ENCODE assay signal across 8 mouse cellular contexts in genomic region chr12:54657226-54657625, GRCm38 (mm10). TPM values are rescaled to one million over a fixed set of nuclear protein-coding genes. Genes with fewer than 3 reads are reported as not detected.
A peak's percentile ranks its signal among the peaks of the same experiment; 100 is the strongest.
DNase-seq lines count a peak whose midpoint lies in the region; ATAC-seq and TF ChIP-seq lines count a peak whose summit lies in the region.

No protein-coding gene starts in this region.

- H3K36me3 ChIP-seq in heart, embryonic 10.5 days = no peaks in the 10 kb centered on the region
- H3K36me3 ChIP-seq in ES-Bruce4 (ENCODE audit: control insufficient read depth, insufficient read depth, low read length, poor library complexity, severe bottlenecking) = no peaks in the 10 kb centered on the region
- H3K36me3 ChIP-seq in hindbrain, embryonic 10.5 days = no peaks in the 10 kb centered on the region
- no peaks in the 10 kb centered on the region for H3K36me3 ChIP-seq in liver, embryonic 16.5 days (ENCODE audit: control insufficient read depth, insufficient read depth)

- peak overlapping the region; percentile 20; the same call in 1 of the 2 replicates for H3K9ac ChIP-seq in ES-Bruce4 (ENCODE audit: low read depth, poor library complexity, severe bottlenecking)
- no peak overlapping the region for H3K9ac ChIP-seq in liver, embryonic 16.5 days (ENCODE audit: low read depth, low read length)

- peaks cover 27% of the 10 kb centered on the region for H3K4me1 ChIP-seq in heart, embryonic 10.5 days
- H3K4me1 ChIP-seq in ES-Bruce4 (ENCODE audit: control insufficient read depth, insufficient read depth, low read length) = no peaks in the 10 kb centered on the region
- peaks cover 26% of the 10 kb centered on the region for H3K4me1 ChIP-seq in hindbrain, embryonic 10.5 days (replicated peaks)
- peaks cover 31% of the 10 kb centered on the region for H3K4me1 ChIP-seq in liver, embryonic 16.5 days (ENCODE audit: control insufficient read depth, low read depth, low read length)

- 57% methylated on average over 2 of the region's 2 CpGs for WGBS in heart, embryonic 10.5 days
- WGBS in hindbrain, embryonic 10.5 days = 60% methylated on average over 2 of the region's 2 CpGs
- WGBS in liver, embryonic 16.5 days (ENCODE audit: insufficient replicate concordance) = 49% methylated on average over 2 of the region's 2 CpGs

- H3K27ac ChIP-seq in heart, embryonic 10.5 days = 0 out of 2 replicates have a peak overlapping the region, but pooled peaks have one; percentile 94
- no peak overlapping the region for H3K27ac ChIP-seq in ES-Bruce4 (ENCODE audit: insufficient read depth, low read length)
- peak overlapping the region; percentile 96 for H3K27ac ChIP-seq in hindbrain, embryonic 10.5 days
- H3K27ac ChIP-seq in liver, embryonic 16.5 days (ENCODE audit: low read length) = no peak overlapping the region

- no peaks in the 10 kb centered on the region; the same call in 1 of the 2 replicates for H3K27me3 ChIP-seq in heart, embryonic 10.5 days (ENCODE audit: insufficient read depth, poor library complexity, severe bottlenecking)
- no peaks in the 10 kb centered on the region; the same call in 1 of the 2 replicates for H3K27me3 ChIP-seq in ES-Bruce4 (ENCODE audit: control insufficient read depth, insufficient read depth, low read length, poor library complexity, severe bottlenecking)
- H3K27me3 ChIP-seq in hindbrain, embryonic 10.5 days (ENCODE audit: insufficient read depth, poor library complexity, severe bottlenecking) = peaks cover 3% of the 10 kb centered on the region; the same call in 1 of the 2 replicates
- H3K27me3 ChIP-seq in liver, embryonic 16.5 days (ENCODE audit: control insufficient read depth, insufficient read depth, low read depth, low read length) = no peaks in the 10 kb centered on the region

- DNase-seq in heart, embryonic 10.5 days (ENCODE audit: low spot score) = no peak
- DNase-seq in heart, postnatal 4 days = no peak
- no peak for DNase-seq in hindbrain, embryonic 10.5 days (ENCODE audit: low spot score)
- DNase-seq in c-Kit-positive CD71-positive TER-119-positive erythroid progenitor cells, embryonic 14.5 days (ENCODE audit: low spot score) = no peak
- no peak for DNase-seq in natural killer cell, adult 2 months (ENCODE audit: low spot score in 2 of 2)

- H3K9me3 ChIP-seq in heart, embryonic 10.5 days = no peaks in the 10 kb centered on the region
- no peaks in the 10 kb centered on the region for H3K9me3 ChIP-seq in ES-Bruce4 (replicated peaks; ENCODE audit: control insufficient read depth, insufficient read depth, low read length, poor library complexity, severe bottlenecking)
- no peaks in the 10 kb centered on the region for H3K9me3 ChIP-seq in hindbrain, embryonic 10.5 days
- no peaks in the 10 kb centered on the region for H3K9me3 ChIP-seq in liver, embryonic 16.5 days (replicated peaks; ENCODE audit: control insufficient read depth, low read length)

- TF ChIP-seq CTCF in ES-Bruce4 (IDR thresholded peaks at IDR 0.05; ENCODE audit: low read depth, low read length) = no peak

- peak overlapping the region; percentile 81; the same call in 1 of the 2 replicates for H3K4me3 ChIP-seq in heart, embryonic 10.5 days
- peak overlapping the region; percentile 64 for H3K4me3 ChIP-seq in ES-Bruce4 (ENCODE audit: low read depth, low read length)
- H3K4me3 ChIP-seq in hindbrain, embryonic 10.5 days = peak overlapping the region; percentile 77
- no peak overlapping the region for H3K4me3 ChIP-seq in liver, embryonic 16.5 days (ENCODE audit: low read depth, low read length)

- peak overlapping the region; percentile 84 for H3K4me2 ChIP-seq in liver, embryonic 16.5 days (ENCODE audit: low read depth, low read length)

- no peak for TF ChIP-seq EP300 in ES-Bruce4 (IDR thresholded peaks at IDR 0.05; ENCODE audit: insufficient read depth, low read depth, low read length)

- no peak for ATAC-seq in liver, embryonic 16.5 days (ENCODE audit: low read depth)
- ATAC-seq in megakaryocyte, adult 5-6 weeks (ENCODE audit: poor library complexity, severe bottlenecking) = no peak

- TF ChIP-seq POLR2A in ES-Bruce4 (IDR thresholded peaks at IDR 0.05; ENCODE audit: insufficient read depth, low read length) = no peak

RNA-seq across cellular contexts. Expression of gene Sptssa, which starts 0.9 kb away (rescaled TPM):
- 121 and 126 TPM in 2 replicates for polyA plus RNA-seq in heart, embryonic 10.5 days (2016; fragmentation: Nextera tagmentation; extraction: Ambion mirVana)
- total RNA-seq in heart, postnatal 4 days (2021) = 10 to 100 TPM; 50.3 to 52.9 TPM
- polyA plus RNA-seq in ES-Bruce4 (2011; ENCODE audit: insufficient read depth, insufficient read length, low read depth, missing spikeins) = 21.4 and 28.6 TPM in 2 replicates
- 164 TPM in 2 replicates for polyA plus RNA-seq in hindbrain, embryonic 10.5 days (2016; fragmentation: Nextera tagmentation; extraction: Ambion mirVana)
- 92.2 and 96.8 TPM in 2 replicates for polyA plus RNA-seq in liver, embryonic 16.5 days (2015; fragmentation: Nextera tagmentation; extraction: Ambion mirVana)
- 200 and 220 TPM in 2 replicates for total RNA-seq in megakaryocyte, adult 5-6 weeks (2015)
- 141 and 153 TPM in 2 replicates for total RNA-seq in megakaryocyte, adult 5-6 weeks (2017)

RNA-seq across cellular contexts. Expression of gene Eapp, which starts 38.5 kb away (rescaled TPM):
- polyA plus RNA-seq in heart, embryonic 10.5 days (2016; fragmentation: Nextera tagmentation; extraction: Ambion mirVana) = 44.7 and 52.1 TPM in 2 replicates
- 10 to 100 TPM; 26.8 to 27.4 TPM for total RNA-seq in heart, postnatal 4 days (2021)
- 44.4 and 46.6 TPM in 2 replicates for polyA plus RNA-seq in ES-Bruce4 (2011; ENCODE audit: insufficient read depth, insufficient read length, low read depth, missing spikeins)
- 74.2 and 75.9 TPM in 2 replicates for polyA plus RNA-seq in hindbrain, embryonic 10.5 days (2016; fragmentation: Nextera tagmentation; extraction: Ambion mirVana)
- 36.9 and 38.8 TPM in 2 replicates for polyA plus RNA-seq in liver, embryonic 16.5 days (2015; fragmentation: Nextera tagmentation; extraction: Ambion mirVana)
- total RNA-seq in megakaryocyte, adult 5-6 weeks (2015) = 48.6 and 68.4 TPM in 2 replicates
- 71.0 and 86.9 TPM in 2 replicates for total RNA-seq in megakaryocyte, adult 5-6 weeks (2017)

Comparison
In these comparisons a context has a peak if more than half of its experiments do, and no peak if none do; other contexts are left out.
1. H3K27ac ChIP-seq: peak in heart, embryonic 10.5 days (single experiment) and hindbrain, embryonic 10.5 days (single experiment); none in ES-Bruce4 (single experiment) and liver, embryonic 16.5 days (single experiment).